Mouse (Mus musculus): ENCODE measurements around the gene Ddc.
A peak's percentile ranks its signal among the peaks of the same experiment; 100 is the strongest.

Gene Ddc

GRCm38 (mm10) chr11:11905518-11905917, 7.6 kb upstream of the Ddc start:
- no peak for DNase-seq (ENCODE audit: low read depth, low spot score)

- DNase-seq (ENCODE audit: low read depth, low spot score), result peak; percentile 87
These were observed 7.1 kb upstream of the Ddc start for GRCm38 (mm10) chr11:11904995-11905394.

DNA sequence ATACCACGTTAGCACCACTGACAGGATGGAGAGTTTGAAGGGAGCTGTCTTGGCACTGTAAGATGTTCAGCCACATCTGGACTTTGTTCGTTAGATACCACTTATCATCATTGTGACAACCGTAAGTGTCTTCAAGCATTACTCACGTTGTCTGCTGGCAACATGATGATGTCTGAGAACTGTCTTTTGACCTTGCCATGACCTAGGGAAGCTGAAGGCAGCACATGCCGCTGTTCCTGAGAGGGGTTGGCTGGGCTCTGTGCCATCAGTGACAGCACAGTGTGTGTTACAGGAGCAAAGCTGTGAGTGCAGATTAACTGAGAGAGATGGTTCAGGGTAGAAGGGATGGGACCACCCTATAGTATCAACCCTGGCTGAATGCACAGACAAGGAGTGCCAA, 3.6 kb upstream of the Ddc start:
- no peak for DNase-seq (ENCODE audit: low read depth, low spot score)

DNA sequence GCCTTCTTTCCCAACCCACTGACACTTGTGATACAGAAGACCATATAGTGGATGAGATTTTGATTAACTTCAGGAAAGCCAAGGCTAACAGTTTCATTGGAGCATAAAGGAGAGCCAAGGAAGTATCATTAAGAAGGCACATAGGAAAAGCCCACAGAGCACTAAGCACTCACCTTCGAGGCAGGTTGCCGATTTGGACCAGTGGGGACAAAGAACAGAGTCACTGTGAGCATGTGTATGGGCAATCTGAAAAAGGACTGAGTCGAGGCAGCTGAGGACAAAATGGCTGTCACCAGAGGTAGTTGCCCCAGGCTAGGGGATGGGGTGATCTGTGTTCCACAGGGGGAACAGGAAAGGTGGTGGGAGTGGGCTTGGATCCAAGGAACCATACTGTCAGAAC, 552 bp upstream of the Ddc start:
- no peak for DNase-seq (ENCODE audit: low read depth, low spot score)

DNA sequence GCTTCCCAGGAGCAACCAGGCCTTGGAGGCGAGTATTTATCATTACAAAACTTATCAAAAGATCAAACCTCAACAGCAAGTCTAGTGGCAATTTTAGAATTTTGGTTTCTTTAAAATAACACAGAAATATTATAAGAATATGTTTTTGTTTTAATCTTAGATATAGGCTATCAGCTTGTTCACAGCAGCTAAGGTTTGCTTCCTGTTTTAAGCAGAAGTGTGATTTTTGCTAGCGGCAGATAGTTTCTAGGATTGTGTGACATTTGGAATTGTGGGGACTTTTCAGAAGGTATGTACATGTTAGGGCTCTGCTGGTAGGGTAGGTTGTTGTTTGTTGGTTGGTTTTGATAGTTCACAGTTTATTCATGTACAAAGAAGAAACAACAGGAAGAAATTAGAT, 2.5 kb downstream of the Ddc start:
- DNase-seq (ENCODE audit: low read depth, low spot score), result no peak

DNA sequence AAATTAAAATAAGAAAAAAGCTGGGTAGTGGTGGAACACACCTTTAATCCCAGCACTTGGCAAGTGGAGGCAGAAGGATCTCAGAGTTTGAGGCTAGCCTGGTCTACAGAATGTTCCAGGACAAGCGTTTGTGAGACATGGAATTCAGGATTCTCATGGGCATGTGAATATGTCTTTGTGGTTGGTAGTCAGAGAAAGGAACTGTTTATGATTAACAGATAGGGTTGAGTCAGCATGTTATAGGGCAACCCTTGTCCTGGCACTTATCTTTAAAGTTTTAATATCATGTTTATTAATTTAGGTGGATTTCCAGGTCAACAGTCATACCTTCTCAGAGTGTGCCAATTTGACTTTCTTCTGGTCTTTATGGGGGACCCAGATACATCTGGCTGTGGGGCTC, 4.2 kb downstream of the Ddc start:
- no peak for DNase-seq (ENCODE audit: low read depth, low spot score)

DNA sequence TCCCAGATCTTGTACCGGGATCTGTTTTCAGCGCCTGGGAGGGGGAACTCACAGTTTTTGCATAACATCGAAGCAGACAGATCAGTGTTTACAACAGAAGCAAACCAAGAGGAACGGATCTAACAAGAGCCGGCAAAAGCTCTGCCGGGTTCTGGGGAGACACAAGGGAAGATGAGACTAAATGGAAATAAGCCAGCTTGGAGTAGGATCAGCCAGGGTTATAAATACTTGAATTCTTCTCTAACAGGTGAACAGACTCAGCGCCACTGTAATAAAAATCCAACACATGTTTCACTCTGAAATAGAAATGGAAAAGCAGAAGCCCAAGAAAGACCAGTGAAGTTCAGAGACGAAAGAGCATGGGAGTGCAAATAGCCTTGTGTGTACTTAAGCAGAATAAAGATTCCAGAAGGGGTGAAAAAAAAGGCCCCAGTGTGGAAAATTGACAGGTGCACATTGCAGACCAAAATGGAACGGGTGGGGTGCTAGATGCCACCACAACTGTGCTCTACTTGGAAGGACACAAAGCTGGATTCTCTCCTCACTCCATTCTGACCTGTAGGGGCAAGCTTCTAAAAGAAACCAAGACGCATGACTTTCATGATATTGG, 4.8 kb downstream of the Ddc start:
- no peak for DNase-seq (ENCODE audit: low read depth, low spot score)

- DNase-seq (ENCODE audit: low read depth, low spot score), result no peak
These were observed 6.1 kb downstream of the Ddc start for GRCm38 (mm10) chr11:11891832-11892231.

DNA sequence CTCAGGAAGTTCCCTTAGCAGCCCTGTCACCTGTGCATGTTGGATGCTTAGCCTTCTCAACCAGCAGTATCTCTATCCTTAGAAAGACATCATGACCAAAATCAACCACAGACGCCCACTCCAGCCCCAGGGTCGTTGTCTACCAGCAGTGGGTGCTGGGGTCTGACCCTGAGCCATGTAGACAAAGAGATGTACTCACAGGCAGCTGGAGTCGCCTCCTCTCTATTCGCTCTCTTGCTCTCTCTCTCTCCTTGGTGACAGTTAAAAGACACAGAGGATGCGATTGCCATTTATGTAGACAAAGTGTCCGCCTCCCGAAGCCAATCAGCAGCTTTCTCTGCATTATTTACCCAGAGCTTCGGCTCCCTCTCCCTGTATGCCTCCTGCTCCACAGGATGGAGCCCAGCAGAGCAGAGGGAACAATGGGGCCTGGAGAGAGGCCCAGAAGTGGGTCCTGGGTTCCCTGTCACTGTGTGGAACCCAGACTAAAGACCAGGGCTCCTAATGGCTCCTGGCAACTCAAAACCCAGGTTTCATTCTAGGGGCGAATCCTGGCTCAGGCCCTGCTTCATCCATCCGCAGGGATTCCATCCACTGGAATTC, 7.7 kb downstream of the Ddc start:
- DNase-seq (ENCODE audit: low read depth, low spot score), result no peak

DNA sequence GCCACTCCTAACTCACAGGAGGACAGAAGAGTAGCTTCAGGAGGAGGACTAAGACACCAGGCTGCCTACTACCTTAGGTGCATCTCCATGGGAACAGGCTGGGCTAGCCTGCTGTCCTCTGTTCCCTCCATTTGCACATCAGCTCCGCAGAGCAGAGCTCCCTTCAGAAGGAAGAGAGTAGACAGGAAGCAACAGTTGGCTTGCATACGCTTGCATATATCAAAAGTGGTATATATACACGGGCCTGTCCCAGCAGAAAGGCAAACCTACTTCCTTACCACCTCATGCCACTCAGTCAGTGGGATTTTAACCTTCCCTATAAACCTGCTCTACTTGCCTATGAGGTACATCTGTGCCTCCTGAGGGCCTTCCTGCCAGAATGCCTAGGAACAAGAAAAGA, 9.2 kb downstream of the Ddc start:
- no peak for DNase-seq (ENCODE audit: low read depth, low spot score)

- no peak for DNase-seq (ENCODE audit: low read depth, low spot score)
These were observed 9.9 kb downstream of the Ddc start for GRCm38 (mm10) chr11:11888051-11888450.

GRCm38 (mm10) chr11:11886403-11886998, 11.4 kb downstream of the Ddc start:
- DNase-seq (ENCODE audit: low read depth, low spot score), result no peak

GRCm38 (mm10) chr11:11885921-11886320, 12.0 kb downstream of the Ddc start:
- DNase-seq (ENCODE audit: low read depth, low spot score), result peak; percentile 87

- no peak for DNase-seq (ENCODE audit: low read depth, low spot score)
These were observed 12.7 kb downstream of the Ddc start for GRCm38 (mm10) chr11:11885246-11885643.

- DNase-seq (ENCODE audit: low read depth, low spot score), result no peak
These were observed 13.3 kb downstream of the Ddc start for GRCm38 (mm10) chr11:11884533-11885245.

DNA sequence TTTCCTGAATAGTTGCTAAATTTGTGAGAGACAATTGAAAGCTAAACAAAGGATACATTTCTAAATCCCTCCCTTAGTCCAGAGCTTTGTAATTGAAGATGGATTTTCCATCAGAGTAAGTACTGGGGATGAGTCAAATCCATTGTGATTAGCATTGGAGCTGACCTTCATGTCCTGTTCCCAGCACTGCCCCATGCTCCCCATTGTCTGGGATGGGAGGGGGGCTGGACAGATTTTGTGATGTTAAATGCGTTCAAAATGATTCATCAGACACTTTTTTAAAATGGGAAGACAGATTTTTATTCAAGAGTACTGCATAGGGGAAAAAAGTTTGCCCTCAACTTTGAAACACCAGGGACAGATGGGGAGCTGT, 16.2 kb downstream of the Ddc start:
- DNase-seq (ENCODE audit: low read depth, low spot score), result no peak

- DNase-seq (ENCODE audit: low read depth, low spot score), result peak; percentile 80
These were observed 16.7 kb downstream of the Ddc start for GRCm38 (mm10) chr11:11881026-11881782.

DNA sequence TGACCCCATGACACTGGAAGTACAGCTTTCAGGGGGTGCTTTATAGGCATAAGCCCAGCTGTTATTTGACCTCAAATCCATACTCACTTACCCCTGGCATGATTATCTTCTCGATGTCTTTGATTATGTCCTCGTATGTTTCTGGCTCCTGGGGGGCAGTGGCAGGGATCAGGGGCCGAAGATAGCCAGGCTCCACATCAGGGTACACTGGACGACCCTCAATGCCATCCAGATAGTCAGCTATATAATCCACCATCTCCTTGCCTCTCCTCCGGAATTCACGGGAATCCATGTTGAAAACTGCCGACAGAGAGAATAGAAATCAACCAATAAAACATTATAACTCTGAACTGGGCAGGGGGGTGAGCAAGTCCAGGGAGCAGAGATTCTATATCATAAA, 17.6 kb downstream of the Ddc start:
- DNase-seq (ENCODE audit: low read depth, low spot score), result no peak

GRCm38 (mm10) chr11:11879699-11880002, 18.3 kb downstream of the Ddc start:
- DNase-seq (ENCODE audit: low read depth, low spot score), result peak; percentile 86

- peak; percentile 39 for DNase-seq (ENCODE audit: low read depth, low spot score)
These were observed 18.8 kb downstream of the Ddc start for GRCm38 (mm10) chr11:11878981-11879698.

DNA sequence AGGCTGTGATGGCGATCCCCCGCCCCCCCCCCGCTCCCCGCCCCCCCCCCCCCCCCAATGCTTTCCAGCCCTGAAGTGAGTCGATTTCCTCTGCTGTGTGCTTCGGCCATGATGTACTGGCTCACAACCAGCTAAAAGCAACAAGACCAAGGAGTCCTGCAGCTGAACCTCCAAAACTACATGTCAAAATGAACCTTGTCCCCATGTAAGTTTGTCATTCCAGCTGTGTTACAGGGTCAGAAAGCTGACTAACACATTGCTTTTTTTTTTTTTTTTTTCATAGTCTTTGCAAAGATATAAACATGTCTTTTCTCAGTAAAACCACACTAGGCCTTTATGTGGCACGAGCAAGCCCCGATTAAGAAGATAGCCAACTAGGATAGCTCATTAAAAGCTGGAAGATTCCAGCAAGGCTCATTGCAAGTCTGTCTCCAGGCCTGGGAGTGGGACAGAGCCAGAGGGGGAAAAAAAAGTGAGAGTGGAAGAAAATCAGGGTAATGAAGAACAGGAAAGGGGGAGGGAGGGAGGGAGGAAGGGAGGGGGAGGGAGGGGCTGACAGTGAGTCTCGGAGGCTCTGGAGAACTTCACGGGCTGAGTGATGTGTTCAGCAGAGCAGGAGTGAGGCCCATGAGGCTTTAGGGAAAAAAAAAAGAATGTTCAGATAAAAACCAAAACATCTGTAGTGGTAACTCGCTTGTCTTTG, 19.5 kb downstream of the Ddc start:
- DNase-seq (ENCODE audit: low read depth, low spot score), result peak; percentile 40
